Mouse (Mus musculus): Measurements from ENCODE around the gene Mlxipl.

Gene Mlxipl

GRCm38 (mm10) chr5:135145955-135146354 lies 56.3 kb downstream of the Mlxipl start:
- DNase-seq (ENCODE audit: low read depth) = peak; percentile 39

- no peak for DNase-seq (ENCODE audit: low read depth)
These were observed 59.0 kb downstream of the Mlxipl start for GRCm38 (mm10) chr5:135148715-135149052.

- DNase-seq (ENCODE audit: low read depth) = peak; percentile 100
These were observed 59.5 kb downstream of the Mlxipl start, which contains the start of gene Tbl2 for GRCm38 (mm10) chr5:135149053-135149819. Gene Tbl2, plus strand, starts transcription at chr5:135149657.

GRCm38 (mm10) chr5:135149820-135150178 lies 60.1 kb downstream of the Mlxipl start:
- no peak for DNase-seq (ENCODE audit: low read depth)

- no peak for DNase-seq (ENCODE audit: low read depth)
These were observed 66.8 kb downstream of the Mlxipl start for GRCm38 (mm10) chr5:135156496-135156895.

- DNase-seq (ENCODE audit: low read depth) = no peak
These were observed 71.5 kb downstream of the Mlxipl start for GRCm38 (mm10) chr5:135161221-135161620.

- no peak for DNase-seq (ENCODE audit: low read depth)
These were observed 72.0 kb downstream of the Mlxipl start for GRCm38 (mm10) chr5:135161650-135162049.

GRCm38 (mm10) chr5:135162361-135162760 lies 72.7 kb downstream of the Mlxipl start:
- DNase-seq (ENCODE audit: low read depth) = no peak

GRCm38 (mm10) chr5:135162821-135163220 lies 73.1 kb downstream of the Mlxipl start:
- no peak for DNase-seq (ENCODE audit: low read depth)

GRCm38 (mm10) chr5:135166909-135167308 lies 77.2 kb downstream of the Mlxipl start:
- DNase-seq (ENCODE audit: low read depth) = peak; percentile 40

- DNase-seq (ENCODE audit: low read depth) = no peak
These were observed 77.8 kb downstream of the Mlxipl start for GRCm38 (mm10) chr5:135167469-135167868.

GRCm38 (mm10) chr5:135168063-135169062 lies 78.7 kb downstream of the Mlxipl start, which contains the start of gene Bcl7b:
Gene Bcl7b, plus strand, starts transcription at chr5:135168283.
- peak; percentile 99 for DNase-seq (ENCODE audit: low read depth)

- DNase-seq (ENCODE audit: low read depth) = no peak
These were observed 79.8 kb downstream of the Mlxipl start for GRCm38 (mm10) chr5:135169479-135169878.

- no peak for DNase-seq (ENCODE audit: low read depth)
These were observed 82.1 kb downstream of the Mlxipl start for GRCm38 (mm10) chr5:135171688-135172220.

GRCm38 (mm10) chr5:135172986-135173385 lies 83.3 kb downstream of the Mlxipl start:
- no peak for DNase-seq (ENCODE audit: low read depth)

GRCm38 (mm10) chr5:135175086-135175485 lies 85.4 kb downstream of the Mlxipl start:
- no peak for DNase-seq (ENCODE audit: low read depth)

GRCm38 (mm10) chr5:135178523-135178922 lies 88.8 kb downstream of the Mlxipl start:
- no peak for DNase-seq (ENCODE audit: low read depth)

GRCm38 (mm10) chr5:135178996-135179395 lies 89.3 kb downstream of the Mlxipl start:
- no peak for DNase-seq (ENCODE audit: low read depth)

GRCm38 (mm10) chr5:135179616-135180015 lies 89.9 kb downstream of the Mlxipl start:
- no peak for DNase-seq (ENCODE audit: low read depth)

GRCm38 (mm10) chr5:135180796-135181195 lies 91.1 kb downstream of the Mlxipl start:
- DNase-seq (ENCODE audit: low read depth) = no peak

GRCm38 (mm10) chr5:135181776-135182175 lies 92.1 kb downstream of the Mlxipl start:
- DNase-seq (ENCODE audit: low read depth) = no peak

GRCm38 (mm10) chr5:135183131-135183861 lies 93.6 kb downstream of the Mlxipl start:
- DNase-seq (ENCODE audit: low read depth) = no peak
